Mouse (Mus musculus) frontal cortex, postnatal 25 days (tissue): Measurements from ENCODE around the gene E130114P18Rik.

Experiments used
- DNase-seq, 2 experiments: peaks; one replicate each; pipeline ENCODE4 v3.0.0; 2022; ENCODE audit warnings: low spot score in 2 of 2

Gene E130114P18Rik

DNA sequence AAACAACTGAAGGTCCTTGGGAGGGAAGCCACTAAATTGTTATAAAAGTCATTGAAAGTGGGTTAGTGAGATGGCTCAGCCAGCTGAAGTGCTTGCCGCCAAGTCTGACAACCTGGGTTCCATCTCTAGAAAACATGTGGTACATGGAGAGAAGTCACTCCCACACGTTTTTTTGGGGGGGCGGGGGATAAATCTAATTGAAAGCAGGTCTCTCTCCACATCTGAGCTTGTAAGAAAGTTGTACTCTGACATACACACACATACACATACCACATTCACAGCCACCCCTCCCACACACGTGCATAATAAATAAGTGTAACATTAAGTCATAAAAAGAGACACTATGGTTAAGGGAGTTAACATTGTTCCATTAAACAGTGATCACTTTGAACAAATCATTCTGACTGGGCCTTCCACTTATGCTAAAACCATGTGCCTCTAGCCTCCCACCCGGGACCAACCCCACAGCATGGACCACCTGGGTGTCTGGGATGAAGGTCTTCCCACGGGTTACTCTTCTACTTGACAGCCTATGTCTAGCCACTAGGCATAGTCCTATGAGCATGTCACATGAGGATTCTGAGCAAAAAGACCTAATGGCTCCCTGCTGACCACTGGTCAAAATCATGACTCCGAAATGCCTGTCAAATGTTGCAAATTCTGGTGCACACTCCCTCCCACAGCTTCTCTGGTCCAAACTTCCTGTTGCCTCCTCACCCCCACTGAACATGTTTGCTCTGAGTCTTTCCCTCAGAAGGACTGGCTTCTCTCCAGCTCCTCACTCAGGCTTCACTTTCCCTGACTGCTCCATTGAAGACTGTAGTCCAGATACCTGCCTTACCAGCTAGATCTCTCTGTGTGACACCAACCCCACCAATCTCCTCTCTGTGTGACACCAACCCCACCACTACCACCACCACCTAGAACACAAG lies 80.9 kb downstream of the E130114P18Rik start:
- DNase-seq: no peak

DNA sequence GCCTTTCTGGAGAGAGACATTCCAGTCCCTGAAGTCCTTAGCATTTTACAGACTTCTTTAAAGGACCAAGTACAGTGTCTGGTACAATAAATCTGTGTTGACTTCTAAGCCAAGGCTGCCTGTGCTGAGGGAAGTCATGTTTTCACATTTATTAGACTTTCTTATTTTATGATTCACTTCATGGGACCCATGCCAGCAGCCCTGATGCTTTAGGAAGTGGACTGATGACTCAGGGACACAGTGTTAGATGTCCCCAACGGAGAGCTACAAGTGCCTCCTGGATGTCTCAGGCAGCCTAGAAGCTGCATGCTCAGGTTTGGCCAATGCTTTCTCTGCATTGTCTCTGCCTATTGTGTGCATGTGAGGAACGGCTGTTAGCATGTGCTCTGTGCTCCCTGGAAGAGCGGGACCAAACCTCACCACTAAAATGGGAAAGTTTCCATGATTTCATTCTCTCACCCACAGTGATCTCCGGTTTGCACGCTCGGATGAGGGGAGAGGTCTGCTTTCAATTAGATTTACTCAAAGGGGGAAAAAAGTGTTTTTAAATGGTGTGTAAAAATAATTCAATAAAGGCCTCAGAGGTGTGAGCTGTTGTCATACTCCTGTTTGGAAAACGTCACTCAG lies 82.4 kb downstream of the E130114P18Rik start:
- no peak for DNase-seq

DNA sequence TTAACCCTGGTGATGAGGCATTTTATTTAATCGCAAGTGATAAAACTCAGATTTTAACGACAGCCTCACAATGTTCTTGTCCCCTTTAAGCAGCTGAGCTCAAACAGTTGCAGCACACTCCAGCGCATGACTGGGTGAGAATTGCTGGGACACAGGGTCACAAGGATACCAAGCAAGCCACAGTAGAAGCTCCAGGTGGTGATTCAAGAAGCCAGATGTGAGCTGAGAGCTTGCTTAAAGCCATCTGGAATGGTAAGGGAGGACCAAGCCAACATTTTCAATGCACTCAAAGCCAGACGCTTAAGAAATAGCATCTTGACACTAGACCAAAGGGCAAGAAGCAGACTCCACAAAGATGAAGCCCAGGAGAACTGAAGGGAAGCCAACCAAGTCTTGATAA lies 83.9 kb downstream of the E130114P18Rik start:
- no peak for DNase-seq

DNA sequence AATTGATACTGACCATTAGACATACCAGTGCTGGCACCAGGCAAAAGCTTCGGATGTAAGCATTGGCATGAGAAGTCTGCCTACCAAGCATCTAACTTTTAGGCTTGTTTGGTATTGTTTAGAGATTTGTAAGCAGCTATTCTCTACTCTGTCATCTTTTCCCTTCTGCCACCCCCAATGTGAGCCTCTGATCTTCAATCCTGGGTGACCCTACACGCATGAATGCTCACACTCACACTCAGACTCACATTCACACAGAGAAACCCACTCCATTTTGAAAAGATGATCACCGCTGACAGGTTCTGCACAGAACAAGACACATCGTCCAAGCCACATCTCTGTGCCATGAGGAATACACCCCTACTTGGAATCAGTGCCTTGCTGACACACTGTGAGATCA lies 84.8 kb downstream of the E130114P18Rik start:
- DNase-seq: no peak

DNA sequence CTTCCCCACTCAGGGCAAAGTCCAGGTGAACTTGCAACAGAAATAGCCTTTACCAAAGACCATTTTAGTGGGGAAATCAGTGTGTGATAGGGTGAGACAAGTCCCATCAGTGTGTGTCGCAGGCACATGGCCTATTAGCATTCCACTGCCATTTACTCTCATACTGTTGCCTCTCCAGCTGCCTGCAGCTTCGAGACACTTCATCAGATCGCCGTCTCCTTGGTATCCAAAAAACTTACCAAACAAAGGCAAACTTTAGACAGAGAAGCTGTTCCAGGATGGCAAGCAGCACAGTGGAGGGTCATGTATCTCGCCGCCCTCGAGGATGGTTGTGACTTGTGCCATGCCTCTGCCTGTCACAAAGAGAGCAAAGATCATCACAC lies 87.5 kb downstream of the E130114P18Rik start:
- DNase-seq: no peak

DNA sequence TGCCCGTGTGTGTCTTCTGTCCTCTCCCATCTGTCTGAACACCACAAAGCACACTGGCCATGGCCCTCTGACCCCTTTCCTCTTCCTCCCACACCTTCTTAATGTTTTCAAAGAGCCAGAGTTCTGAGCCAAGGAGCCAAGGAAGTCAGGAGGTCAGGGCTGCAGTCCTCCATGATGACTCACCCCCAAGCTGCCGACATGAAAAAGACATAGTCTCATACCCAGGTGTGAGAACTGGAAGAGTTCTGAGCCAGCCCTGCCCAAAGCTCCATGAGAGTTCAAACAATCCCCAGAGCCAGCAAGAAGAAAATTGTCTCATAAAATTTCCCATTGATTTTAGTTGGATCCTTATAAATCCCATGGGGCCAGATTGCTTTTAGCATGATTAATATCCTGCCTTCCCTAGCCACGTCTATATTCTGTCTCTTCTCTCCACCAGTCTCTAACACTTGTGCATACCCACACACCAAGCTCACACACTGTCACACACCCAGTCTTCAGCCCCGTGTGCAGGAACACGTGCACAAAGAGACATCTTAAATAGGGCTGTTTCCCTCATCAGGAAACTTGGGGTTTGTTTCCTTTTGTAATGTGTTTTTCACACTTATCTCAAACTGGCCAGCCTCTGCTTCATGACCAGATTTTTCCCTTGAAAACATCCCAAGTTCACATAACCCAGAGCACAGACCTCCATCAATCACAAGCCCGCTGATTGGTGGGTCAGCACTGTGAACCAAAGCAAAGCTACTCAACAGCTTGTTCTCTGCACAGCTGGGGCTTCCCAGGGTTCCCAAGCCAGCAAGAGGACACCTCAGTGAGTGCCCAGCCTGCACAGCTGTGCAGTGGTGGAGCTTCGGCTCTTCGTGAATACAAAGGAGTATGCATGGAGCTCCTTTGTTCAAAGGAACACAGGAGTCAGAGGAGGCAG lies 88.2 kb downstream of the E130114P18Rik start:
- no peak for DNase-seq

DNA sequence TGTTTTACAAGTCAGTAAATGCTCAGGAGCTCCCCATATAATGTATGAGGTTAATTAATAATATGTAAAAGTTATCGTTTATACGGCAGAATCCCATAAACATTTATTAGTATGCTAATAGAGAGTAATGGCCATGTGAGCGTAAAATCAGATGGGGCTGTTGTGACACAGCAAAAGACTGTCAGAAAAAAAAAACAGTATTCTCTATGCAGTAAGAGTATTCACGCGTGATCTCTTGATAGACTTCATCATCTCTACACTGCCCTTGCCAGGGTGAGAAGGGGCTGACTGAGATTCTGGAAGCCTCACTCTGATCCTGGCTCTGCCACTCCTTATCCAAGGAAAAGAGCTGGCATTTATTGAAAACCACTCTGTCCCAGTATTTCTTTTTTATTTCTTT lies 91.9 kb downstream of the E130114P18Rik start:
- DNase-seq: no peak

DNA sequence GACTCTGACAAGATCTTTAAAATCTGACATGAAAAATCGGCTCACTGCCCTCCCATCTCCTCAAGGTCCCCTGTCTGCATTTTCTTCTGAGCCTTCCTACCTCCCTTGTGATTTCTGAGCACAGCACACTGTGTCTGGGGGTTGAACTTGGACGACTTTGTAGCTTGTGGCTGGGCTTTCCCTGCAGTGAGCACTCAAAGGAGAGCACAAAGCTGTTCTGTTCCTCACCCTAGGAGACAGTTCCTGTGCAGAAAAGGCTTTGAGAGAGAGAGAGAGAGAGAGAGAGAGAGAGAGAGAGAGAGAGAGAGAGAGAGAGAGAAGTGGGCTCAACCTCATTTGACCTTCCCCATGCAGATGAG lies 101.3 kb downstream of the E130114P18Rik start:
- no peak for DNase-seq

DNA sequence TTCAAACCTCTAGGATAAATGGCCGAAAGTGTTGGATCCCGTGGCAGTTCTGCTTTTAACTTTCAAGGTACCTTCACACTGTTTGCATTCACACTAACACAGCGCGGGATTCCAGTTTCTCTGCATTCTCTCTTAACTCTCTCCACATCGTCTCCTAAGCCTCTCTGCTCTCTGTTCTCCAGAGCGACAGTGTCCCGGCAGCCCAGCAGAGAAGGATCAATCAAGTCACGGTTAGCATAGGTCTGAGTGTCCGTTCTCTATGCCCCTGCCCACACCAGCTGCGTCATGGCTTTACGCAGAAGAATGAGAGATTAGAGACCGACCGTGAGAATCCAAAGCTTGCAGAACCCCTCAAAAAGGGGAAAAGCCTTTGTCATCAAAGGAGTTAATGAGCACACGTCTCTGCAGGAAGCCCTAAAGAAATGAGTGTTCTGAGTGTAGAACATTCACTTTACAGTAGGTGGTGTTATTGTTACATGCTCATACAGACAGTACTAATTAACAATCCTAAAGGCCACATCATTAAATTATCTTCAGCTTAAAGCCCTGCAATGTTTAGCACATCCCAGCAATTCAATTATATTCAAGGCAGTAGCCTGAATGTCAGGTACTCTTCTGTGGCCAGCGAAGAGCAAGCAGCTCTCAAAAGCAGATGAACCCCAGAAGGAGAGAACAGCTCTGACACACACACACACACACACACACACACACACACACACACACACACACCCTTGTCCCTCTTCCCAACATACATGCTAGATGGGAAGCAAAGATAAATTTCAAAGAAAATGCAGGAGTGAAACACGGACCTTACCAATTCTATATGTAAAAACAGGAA lies 101.9 kb downstream of the E130114P18Rik start:
- DNase-seq: no peak

DNA sequence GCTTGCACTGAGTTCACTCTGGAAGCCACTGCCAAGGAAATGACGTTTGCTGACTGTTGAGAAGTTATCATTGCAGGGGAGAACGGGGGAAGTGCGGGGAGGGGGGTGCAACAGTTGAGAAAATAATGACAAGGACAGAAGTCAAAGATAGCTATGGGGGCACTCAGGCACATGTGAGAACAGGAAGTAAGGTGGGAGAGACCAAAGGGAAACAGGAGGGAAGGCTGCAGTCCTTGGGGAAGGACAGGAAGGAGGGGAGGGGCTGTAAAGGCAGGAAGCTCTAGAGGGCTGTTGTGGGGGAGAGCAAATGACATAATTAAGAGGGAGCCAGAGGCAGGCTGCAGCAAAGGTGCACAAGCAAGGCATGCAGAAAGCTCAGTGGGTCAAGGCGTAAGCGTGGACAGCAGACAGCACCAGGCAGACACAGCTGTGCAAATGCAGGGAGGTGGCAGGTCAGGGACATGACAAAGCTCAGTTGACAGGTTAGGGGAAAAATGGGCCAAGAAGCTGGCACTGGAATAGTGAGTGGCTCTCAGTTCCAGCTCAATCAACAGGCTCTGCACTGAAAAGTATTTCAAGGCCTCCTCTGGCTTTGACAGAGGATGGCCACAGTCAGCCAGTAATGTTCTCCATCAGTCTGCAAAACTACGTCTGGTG lies 103.9 kb downstream of the E130114P18Rik start:
- no peak for DNase-seq

DNA sequence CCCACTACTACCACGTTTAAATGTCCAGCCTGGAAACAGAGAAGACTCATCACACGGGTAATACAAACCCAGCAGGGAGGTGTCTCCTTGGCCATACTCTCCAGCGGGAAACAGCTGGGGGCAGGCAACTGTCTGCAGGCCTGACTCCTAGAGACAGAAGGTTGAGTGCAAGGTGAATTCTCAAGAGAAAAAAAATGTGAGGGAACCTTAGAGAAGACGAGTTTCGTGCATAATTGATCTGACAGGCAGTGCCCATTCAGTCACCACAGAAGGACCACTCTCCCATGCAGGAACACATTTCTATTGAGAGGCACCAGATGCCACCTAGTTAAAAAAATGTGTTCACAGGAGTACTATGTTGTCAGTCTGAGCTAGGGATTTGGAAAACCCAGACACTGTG lies 105.4 kb downstream of the E130114P18Rik start:
- DNase-seq: no peak

DNA sequence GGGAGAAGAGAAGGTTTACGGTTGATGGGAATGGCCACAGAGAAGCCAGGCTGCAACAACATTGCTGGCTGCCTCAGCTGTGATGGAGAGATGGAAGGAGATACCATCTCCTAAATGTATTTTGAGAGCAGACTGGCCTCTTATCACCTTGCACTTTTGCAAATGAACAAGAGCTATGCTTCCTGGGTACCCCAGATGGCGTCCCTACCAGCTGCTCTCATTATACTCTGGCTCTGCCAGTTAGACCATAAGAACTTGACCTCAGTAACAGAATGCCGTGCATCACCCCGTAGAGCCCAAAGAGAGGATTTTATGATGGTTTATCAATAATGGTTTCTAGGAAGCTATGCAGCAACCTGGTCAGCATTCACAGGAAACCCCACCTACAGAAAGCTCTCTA lies 106.0 kb downstream of the E130114P18Rik start:
- no peak for DNase-seq

DNA sequence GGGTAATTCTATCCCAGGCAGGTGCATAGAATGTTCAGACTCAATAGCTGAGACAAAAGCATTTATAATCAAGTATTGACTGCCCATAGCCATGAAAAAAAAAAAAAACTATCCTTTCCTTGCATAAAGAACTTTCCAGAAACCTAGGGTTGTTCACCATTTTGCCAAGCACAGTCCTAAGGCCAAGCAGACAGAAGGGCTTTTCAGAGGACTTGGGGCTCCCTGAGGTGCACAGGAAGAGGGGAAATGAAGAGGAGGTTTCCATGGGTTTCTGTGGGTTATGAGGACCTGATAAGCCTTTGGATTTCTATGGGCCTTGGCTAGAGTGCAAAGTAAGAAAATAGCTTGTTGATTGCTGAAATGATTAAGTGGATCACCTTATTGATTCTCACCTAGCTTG lies 107.5 kb downstream of the E130114P18Rik start:
- DNase-seq: no peak

DNA sequence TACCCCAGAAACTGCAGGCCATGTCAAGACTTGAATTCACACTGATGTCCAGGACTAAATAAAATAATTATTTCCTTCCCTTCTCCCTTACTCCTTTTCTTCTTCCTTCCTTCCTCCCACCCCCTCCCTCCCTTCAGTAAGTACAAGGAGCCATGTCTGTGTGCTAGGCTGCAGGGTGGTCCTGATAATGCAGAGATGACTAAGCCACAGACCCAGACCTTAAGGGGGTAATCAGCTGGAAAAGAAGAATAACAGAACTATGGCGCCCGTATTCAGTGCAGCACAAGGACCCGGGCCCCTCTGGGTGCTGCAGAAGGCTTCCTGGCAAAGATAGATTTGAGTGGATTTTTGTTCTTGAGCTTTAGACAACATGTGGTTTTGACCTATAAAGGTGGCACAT lies 108.1 kb downstream of the E130114P18Rik start:
- DNase-seq: no peak

DNA sequence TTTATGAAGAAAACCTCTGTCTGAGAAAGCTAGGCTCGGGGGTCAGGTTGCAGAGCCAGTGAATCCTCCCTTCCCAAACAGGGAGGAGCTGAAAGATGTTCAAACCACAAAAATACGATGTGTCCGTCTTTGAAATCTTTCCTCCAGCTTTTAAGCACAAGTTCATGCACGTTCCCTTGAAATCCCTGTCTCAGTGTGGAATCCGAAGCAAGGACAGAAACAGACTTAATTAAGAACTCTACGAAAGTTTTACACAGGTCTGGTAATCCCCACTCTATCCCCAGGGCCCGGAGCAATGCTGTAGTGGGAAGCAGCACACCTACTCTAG lies 112.5 kb downstream of the E130114P18Rik start:
- no peak for DNase-seq

DNA sequence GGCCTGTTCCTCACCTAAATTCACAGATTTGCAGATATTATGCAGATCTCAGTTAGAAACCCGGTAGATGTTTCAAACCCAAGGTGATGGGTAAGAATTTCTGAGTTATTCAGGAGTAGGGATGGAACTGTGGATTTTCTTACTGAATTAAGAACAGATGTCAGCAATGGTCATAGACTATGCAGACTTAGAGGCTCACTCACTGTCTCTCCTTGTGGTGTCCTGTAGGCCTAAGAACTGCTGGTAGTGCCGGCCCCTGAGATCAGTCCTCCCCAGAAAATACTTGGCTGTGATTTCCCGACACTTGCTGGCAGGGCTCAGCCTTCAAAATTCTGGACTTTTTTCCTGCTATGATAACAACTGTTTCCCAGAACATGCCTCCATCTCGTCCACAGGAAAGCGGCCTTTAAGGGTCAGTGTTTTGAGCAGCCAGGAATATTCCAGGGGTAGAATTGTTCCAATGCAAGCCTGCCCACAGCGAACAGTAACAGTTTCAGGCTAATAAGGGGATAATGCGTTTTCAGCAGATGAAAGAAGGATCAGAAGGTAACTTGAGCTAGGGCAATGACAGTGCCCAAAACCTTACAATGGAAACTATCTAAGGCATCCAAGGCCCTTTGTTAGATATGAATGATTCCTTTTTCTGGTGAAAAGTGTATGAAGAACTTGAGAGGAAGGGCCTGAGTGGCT lies 113.0 kb downstream of the E130114P18Rik start:
- no peak for DNase-seq

DNA sequence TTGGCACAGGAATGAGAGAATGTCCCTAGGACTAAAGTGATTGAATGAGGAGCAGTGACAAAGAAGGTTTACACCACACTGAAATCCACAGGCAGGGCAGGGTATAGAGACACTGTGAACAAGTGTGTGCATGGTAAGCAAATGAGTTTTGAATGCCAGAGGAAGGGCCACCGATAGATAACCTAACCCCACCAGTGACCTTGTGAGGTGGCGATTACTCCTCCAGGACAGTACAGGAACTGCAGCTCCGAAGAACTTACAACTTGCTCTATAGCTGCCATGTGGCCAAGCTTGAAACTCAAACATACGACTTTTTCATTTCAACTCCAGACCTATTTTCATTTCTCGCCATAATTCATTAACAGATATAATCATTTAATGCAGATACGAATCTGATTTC lies 114.0 kb downstream of the E130114P18Rik start:
- no peak for DNase-seq

DNA sequence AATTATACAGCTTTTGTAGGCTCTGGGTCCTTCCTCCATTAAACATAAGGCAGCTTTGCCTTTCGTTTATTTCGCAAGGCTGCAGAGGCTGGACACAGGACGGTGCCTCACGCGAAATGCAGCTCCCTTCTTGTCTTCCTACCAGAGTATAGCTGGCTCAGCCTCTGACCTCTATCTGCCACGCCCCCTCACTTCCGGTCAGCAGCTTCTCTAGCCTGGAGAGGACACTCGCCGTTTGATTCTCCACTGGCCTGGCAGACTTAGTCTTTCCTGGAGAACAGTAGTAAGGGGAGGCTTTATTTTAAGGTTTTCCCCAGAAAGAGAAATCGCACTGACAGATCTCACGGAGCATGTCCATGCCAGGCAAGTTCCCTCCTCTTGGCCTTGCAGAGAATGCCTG lies 115.0 kb downstream of the E130114P18Rik start:
- DNase-seq: no peak

DNA sequence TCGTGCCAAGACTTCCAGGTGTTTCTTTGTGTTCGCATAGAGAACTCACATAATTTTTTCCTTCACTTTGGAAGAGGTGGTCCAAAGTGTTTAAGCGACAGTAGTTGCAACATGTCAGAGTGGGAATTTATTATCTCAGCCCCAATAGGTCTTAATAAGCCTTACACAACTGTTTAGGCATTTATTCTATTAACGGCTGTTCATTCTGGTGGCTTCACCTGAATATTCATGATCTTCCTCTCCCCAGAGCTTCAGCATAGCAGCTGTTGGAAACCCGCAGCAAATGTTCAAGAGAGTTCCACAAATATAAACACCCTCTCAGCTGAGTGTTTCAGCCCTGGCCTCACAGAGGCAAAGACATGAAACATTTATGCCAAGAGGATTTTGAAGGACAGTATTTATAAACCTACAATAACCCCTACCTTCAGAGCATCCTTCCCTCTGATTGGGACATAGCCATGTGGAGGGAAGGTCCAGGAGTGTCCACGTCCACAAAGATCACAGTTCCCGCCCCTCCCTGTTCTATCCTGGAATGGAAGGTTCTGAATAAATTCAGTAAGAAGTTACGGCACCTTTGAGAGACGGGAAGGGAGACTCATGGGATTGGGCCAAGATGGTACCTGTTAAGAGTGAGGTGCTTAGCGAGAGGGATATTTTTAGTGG lies 116.1 kb downstream of the E130114P18Rik start:
- no peak for DNase-seq

DNA sequence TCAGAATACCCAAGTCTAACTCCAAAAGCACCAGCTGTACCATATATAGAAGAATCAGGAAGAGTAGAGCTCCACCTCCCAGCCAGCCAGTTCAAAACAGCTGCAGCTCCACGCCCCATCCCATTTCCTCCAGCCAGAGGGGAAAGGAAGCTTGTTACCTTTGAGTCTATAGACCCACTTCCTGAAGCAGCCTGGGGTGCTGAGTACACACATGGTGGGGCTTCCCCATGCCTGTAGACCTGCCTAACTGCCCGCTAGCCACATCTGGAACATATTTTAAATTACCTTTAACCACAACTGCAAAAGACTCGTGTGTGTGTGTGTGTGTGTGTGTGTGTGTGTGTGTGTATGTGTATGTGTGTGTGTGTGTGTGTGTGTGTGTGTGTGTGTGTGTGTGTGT lies 120.3 kb downstream of the E130114P18Rik start:
- no peak for DNase-seq
